Mouse (Mus musculus): ENCODE measurements around the gene Upk3a.

Gene Upk3a

GRCm38 (mm10) chr15:85055186-85055585 is 38.2 kb downstream of the Upk3a start:
- no peak for DNase-seq

GRCm38 (mm10) chr15:85063421-85063820 is 46.5 kb downstream of the Upk3a start:
- DNase-seq = no peak

DNA sequence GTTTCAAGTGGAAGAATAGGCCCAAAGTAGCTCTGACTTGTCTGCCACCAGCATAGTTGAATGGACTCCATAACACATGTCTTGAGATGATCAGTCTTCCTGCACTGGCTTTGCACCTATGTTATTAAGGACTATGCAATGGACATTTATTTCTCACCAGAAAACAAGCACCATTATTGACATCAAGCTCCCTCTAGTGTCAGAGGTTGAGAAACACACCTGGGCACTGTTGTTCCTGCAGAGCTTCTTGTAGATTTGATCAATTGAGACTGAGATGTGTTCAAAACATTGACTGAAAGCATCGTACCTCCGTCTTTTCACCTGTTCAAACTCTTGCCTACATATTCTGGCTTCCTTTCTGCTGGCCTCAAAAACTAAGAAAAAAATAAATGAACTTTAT is 53.6 kb downstream of the Upk3a start:
- peak; percentile 16 to 50 for DNase-seq

Measured in lung, adult 18-20 months (tissue).